Mouse (Mus musculus): Measurements from ENCODE around the gene U2af2. TPM values are rescaled to one million over a fixed set of nuclear protein-coding genes. Genes with fewer than 3 reads are reported as not detected.

The U2af2 gene
- total RNA-seq, 1 experiment, result 262 TPM

GRCm38 (mm10) chr7:5099796-5100195, 37.9 kb downstream of the U2af2 start:
- Histone ChIP-seq H3K4me1 (ENCODE audit: control insufficient read depth in 2 of 2, insufficient read depth in 2 of 2, low read length in 2 of 2, poor library complexity in 1 of 2) (peaks cover 2 to 13% of the 10 kb centered on the region in 2 experiments; a peak in 3 of 4 replicates), H3K27ac (ENCODE audit: insufficient read depth, low read depth, low read length, poor library complexity, severe bottlenecking) (no peak overlapping the region), H3K4me3 (ENCODE audit: insufficient read depth in 1 of 2, low read depth in 1 of 2, low read length in 2 of 2, poor library complexity in 1 of 2, severe bottlenecking in 1 of 2) (no peak overlapping the region), H3K9me3 (ENCODE audit: control insufficient read depth, insufficient read depth, low read depth, low read length) (no peaks in the 10 kb centered on the region), H3K36me3 (ENCODE audit: control insufficient read depth, insufficient read depth, low read length, poor library complexity, severe bottlenecking) (peaks cover 33% of the 10 kb centered on the region), H3K9ac (ENCODE audit: insufficient read depth, low read depth, low read length, poor library complexity, severe bottlenecking) (no peak overlapping the region)
- DNase-seq (ENCODE audit: low read depth, low spot score), result no peak
- TF ChIP-seq MAFK (IDR thresholded peaks at IDR 0.05; ENCODE audit: insufficient read depth, low read depth, low read length) (0 out of 2 replicates have a peak, but pooled peaks have one; percentile 26), HCFC1 (IDR thresholded peaks at IDR 0.05; ENCODE audit: borderline replicate concordance, insufficient read depth, low read length) (no peak), ZNF384 (IDR thresholded peaks at IDR 0.05; ENCODE audit: low read depth, low read length) (no peak), ZC3H11A (IDR thresholded peaks at IDR 0.05; ENCODE audit: borderline replicate concordance, low read depth, low read length) (no peak), CHD2 (IDR thresholded peaks at IDR 0.05; ENCODE audit: low read depth, low read length) (no peak)
- in situ Hi-C loops (cut with MboI; ENCODE audit: low sequenced_read_pairs in 2 of 2, unreplicated experiment in 2 of 2), result no loop called here

DNA sequence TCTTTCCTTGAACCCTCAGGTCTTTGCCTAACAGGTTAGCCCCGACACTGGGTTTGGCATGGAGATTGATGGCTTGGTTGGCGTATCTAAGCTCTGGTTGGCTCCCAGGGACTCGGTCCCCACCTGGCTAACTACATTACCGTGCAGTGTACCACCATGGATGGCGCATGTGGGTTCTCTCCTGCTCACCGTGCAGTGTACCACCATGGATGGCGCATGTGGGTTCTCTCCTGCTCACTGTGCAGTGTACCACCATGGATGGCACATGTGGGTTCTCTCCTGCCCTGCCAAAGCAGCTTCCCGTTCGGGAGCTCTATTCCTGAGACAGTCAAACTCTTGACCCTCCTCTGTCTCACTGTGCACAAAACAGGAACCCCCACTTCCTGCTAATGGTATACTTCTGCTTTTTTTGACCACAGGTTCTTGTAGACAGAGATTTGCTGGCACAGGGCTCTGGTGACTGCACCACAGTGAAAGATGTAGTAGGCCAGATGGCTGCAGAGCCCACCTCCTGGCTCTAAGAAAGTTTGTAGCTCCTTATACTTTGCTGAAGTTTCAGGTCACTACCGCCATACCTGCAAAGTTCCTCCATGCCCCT, 39.2 kb downstream of the U2af2 start:
- no peak overlapping the region for H3K9ac ChIP-seq (ENCODE audit: insufficient read depth, low read depth, low read length, poor library complexity, severe bottlenecking)
- H3K4me3 ChIP-seq (ENCODE audit: insufficient read depth in 1 of 2, low read depth in 1 of 2, low read length in 2 of 2, poor library complexity in 1 of 2, severe bottlenecking in 1 of 2), result no peak overlapping the region
- DNase-seq (ENCODE audit: low read depth, low spot score), result no peak
- in situ Hi-C loops (cut with MboI; ENCODE audit: low sequenced_read_pairs in 2 of 2, unreplicated experiment in 2 of 2), result no loop called here
- TF ChIP-seq CHD2 (IDR thresholded peaks at IDR 0.05; ENCODE audit: low read depth, low read length), result no peak
- no peak for TF ChIP-seq ZNF384 (IDR thresholded peaks at IDR 0.05; ENCODE audit: low read depth, low read length)
- no peak for TF ChIP-seq MAFK (IDR thresholded peaks at IDR 0.05; ENCODE audit: insufficient read depth, low read depth, low read length)
- TF ChIP-seq ZC3H11A (IDR thresholded peaks at IDR 0.05; ENCODE audit: borderline replicate concordance, low read depth, low read length), result no peak
- TF ChIP-seq HCFC1 (IDR thresholded peaks at IDR 0.05; ENCODE audit: borderline replicate concordance, insufficient read depth, low read length), result no peak
- no peaks in the 10 kb centered on the region for H3K9me3 ChIP-seq (ENCODE audit: control insufficient read depth, insufficient read depth, low read depth, low read length)
- H3K36me3 ChIP-seq (ENCODE audit: control insufficient read depth, insufficient read depth, low read length, poor library complexity, severe bottlenecking), result peaks cover 19% of the 10 kb centered on the region
- H3K4me1 ChIP-seq (ENCODE audit: control insufficient read depth in 2 of 2, insufficient read depth in 2 of 2, low read length in 2 of 2, poor library complexity in 1 of 2), result peaks cover 2 to 13% of the 10 kb centered on the region in 2 experiments; a peak in 3 of 4 replicates
- no peak overlapping the region for H3K27ac ChIP-seq (ENCODE audit: insufficient read depth, low read depth, low read length, poor library complexity, severe bottlenecking)

- H3K36me3 ChIP-seq (ENCODE audit: control insufficient read depth, insufficient read depth, low read length, poor library complexity, severe bottlenecking), result peaks cover 13% of the 10 kb centered on the region
- DNase-seq (ENCODE audit: low read depth, low spot score), result no peak
- no peak overlapping the region for H3K4me3 ChIP-seq (ENCODE audit: insufficient read depth in 1 of 2, low read depth in 1 of 2, low read length in 2 of 2, poor library complexity in 1 of 2, severe bottlenecking in 1 of 2)
- no peak overlapping the region for H3K27ac ChIP-seq (ENCODE audit: insufficient read depth, low read depth, low read length, poor library complexity, severe bottlenecking)
- H3K4me1 ChIP-seq (ENCODE audit: control insufficient read depth in 2 of 2, insufficient read depth in 2 of 2, low read length in 2 of 2, poor library complexity in 1 of 2), result peaks cover 2 to 13% of the 10 kb centered on the region in 2 experiments; a peak in 3 of 4 replicates
- in situ Hi-C loops (cut with MboI; ENCODE audit: low sequenced_read_pairs in 2 of 2, unreplicated experiment in 2 of 2), result no loop called here
- TF ChIP-seq MAFK (IDR thresholded peaks at IDR 0.05; ENCODE audit: insufficient read depth, low read depth, low read length) (no peak), HCFC1 (IDR thresholded peaks at IDR 0.05; ENCODE audit: borderline replicate concordance, insufficient read depth, low read length) (no peak), ZC3H11A (IDR thresholded peaks at IDR 0.05; ENCODE audit: borderline replicate concordance, low read depth, low read length) (no peak), ZNF384 (IDR thresholded peaks at IDR 0.05; ENCODE audit: low read depth, low read length) (no peak), CHD2 (IDR thresholded peaks at IDR 0.05; ENCODE audit: low read depth, low read length) (no peak)
- no peak overlapping the region for H3K9ac ChIP-seq (ENCODE audit: insufficient read depth, low read depth, low read length, poor library complexity, severe bottlenecking)
- H3K9me3 ChIP-seq (ENCODE audit: control insufficient read depth, insufficient read depth, low read depth, low read length), result no peaks in the 10 kb centered on the region
Measured at GRCm38 (mm10) chr7:5102564-5102963, 40.6 kb downstream of the U2af2 start.

GRCm38 (mm10) chr7:5108272-5108671, 46.3 kb downstream of the U2af2 start:
- TF ChIP-seq MAFK (IDR thresholded peaks at IDR 0.05; ENCODE audit: insufficient read depth, low read depth, low read length) (no peak), CHD2 (IDR thresholded peaks at IDR 0.05; ENCODE audit: low read depth, low read length) (no peak), HCFC1 (IDR thresholded peaks at IDR 0.05; ENCODE audit: borderline replicate concordance, insufficient read depth, low read length) (no peak)
- in situ Hi-C loops (cut with MboI; ENCODE audit: low sequenced_read_pairs in 2 of 2, unreplicated experiment in 2 of 2), result no loop called here
- no peaks in the 10 kb centered on the region for H3K36me3 ChIP-seq (ENCODE audit: control insufficient read depth, insufficient read depth, low read length, poor library complexity, severe bottlenecking)

More at GRCm38 (mm10) chr7:5108272-5108671, 46.3 kb downstream of the U2af2 start:
- H3K9me3 ChIP-seq (ENCODE audit: control insufficient read depth, insufficient read depth, low read depth, low read length), result no peaks in the 10 kb centered on the region
- no peak overlapping the region for H3K9ac ChIP-seq (ENCODE audit: insufficient read depth, low read depth, low read length, poor library complexity, severe bottlenecking)
- DNase-seq (ENCODE audit: low read depth, low spot score), result no peak
- no peak overlapping the region for H3K4me3 ChIP-seq (ENCODE audit: insufficient read depth in 1 of 2, low read depth in 1 of 2, low read length in 2 of 2, poor library complexity in 1 of 2, severe bottlenecking in 1 of 2)
- no peak overlapping the region for H3K27ac ChIP-seq (ENCODE audit: insufficient read depth, low read depth, low read length, poor library complexity, severe bottlenecking)
- H3K4me1 ChIP-seq (ENCODE audit: control insufficient read depth in 2 of 2, insufficient read depth in 2 of 2, low read length in 2 of 2, poor library complexity in 1 of 2), result no peaks in the 10 kb centered on the region

Measured in ES-E14 (cell line).